Mouse (Mus musculus): ENCODE measurements around the gene Gm49366.
"Not testable (repeated sequence)": the region's sequence is repeated elsewhere in the genome, so short reads cannot be mapped to it uniquely, and the experiment has no call there.

Gm49366 gene

DNA sequence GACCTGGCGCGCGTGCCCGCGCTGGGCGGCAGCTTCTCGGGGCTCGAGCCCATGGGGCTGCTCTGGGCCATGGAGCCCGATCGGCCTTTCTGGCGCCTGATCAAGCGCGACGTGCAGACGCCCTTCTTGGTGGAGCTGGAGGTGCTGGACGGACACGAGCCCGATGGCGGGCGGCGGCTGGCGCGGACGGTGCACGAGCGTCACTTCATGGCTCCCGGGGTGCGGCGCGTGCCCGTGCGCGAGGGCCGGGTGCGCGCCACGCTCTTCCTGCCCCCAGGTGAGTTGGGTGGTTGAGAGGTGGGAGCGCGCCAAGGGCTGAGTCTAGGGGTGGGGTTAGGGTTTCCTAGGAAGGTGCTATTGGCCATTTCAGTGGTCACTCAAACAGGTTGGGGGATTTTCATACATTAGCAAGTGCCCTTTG lies at the start of gene Gm49366:
Gm49366 (plus strand) TSS at position 245 of the 421 bp plus-strand sequence.
- DNase-seq (ENCODE audit: extremely low read depth, low read depth) = not testable (repeated sequence)

DNA sequence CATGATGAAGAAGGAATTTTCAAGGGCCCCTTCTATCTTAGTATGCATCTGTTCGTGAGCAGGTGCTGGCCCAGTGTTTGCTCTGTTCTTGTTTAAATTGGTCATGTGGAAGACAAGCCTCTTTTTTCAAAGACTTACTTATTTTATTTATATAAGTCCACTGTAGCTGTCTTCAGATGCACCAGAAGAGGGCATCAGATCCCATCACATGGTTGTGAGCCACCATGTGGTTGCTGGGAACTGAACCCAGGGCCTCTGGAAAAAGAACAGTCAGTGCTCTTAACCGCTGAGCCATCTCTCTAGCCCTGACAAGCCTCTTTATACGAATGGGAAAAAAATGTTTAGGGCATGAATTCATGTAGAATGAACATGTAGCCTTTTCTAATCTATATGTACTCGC lies 49.4 kb upstream of the Gm49366 start:
- no peak for DNase-seq (ENCODE audit: extremely low read depth, low read depth)

DNA sequence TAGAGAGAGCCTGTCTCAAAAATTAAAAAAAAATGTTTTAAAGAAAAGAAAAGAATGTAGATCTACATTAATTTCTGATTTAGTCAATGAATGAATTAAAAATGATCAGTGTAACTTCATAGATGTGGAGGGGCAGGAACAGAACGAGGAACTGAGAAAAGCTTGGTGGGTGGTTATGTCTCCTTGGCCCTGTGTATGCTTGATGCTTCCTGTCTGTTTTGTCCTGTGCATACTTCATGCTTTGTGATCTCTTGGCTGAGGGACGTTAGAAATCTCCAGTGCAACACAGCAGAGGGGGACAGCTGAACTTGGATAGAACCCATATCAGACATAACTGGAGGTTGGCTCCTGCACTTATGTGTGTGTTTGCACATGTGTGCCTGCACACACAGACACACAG lies 41.5 kb upstream of the Gm49366 start:
- no peak for DNase-seq (ENCODE audit: extremely low read depth, low read depth)

DNA sequence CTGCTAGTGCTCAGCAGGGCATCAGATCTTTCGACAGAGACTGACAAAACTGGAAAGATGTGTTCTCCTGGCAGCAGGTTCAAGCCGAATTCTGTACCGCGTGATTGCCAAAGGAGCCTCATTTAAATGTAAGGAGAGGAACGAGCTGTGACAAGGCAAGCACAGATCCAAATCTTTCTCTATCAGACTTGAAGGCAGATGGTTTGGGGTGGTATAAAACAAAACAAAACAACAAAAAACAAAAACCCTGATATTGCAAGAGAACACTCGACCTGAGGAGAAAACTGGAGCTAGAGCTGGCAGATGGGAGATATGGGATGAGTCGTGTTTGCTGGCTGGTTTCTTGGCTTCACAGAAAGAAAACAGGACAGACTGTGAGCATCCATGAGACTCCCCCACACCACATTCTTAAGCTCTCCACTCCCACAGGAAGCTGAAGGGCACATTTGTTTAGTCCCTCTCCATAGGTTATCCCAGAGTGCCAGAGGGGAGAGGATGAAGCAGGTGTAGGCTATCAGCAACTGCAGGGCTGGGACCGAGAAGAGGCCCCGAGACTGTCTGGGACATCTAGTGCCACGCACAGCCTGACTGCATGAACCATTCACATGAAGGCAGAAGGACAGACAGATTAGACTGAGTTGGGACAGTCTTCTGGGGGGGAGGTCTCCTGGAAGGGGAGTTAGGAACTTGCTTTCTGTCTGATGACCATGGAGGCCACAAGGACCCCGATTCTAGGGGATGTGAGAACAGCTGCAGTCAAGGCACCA lies 40.2 kb upstream of the Gm49366 start:
- no peak for DNase-seq (ENCODE audit: extremely low read depth, low read depth)

DNA sequence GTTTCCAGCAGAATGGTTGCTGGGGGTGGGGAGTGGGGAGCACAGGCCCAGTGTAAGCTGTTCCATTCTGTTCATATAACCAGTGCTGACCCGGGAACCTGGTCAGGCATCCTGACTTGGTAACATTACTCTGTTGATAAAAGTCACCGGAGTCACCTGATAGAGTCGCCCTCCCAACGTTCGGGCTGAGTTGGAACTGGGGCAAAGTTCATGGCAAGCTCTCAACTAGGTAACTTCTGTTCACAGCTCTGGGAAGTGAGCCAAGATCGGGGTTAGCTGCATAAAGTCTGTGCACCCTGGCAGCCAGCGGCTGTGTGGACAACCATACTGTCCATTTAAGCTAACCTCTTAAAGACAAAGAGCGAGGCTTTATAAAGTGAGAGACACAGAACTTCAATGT lies 39.5 kb upstream of the Gm49366 start:
- not testable (repeated sequence) for DNase-seq (ENCODE audit: extremely low read depth, low read depth)

DNA sequence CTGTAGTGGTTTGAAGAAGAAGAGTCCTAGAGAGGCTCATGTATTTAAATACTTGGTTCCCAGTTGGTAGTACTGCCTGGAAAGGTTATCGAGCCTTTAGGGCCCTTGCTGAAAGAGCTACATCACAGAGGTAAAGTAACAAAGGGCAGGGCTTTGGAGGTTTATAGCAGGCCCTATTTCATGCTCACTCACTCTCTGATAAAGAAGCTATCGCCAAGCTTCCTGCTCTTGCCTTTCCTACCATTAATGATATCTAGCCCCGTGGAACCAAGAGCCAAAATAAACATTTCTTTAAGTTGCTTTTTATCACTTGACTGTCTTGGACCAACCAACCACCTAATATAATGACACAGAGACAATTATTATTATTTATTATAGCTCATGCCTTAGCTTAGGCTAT lies 38.3 kb upstream of the Gm49366 start:
- peak; percentile 56 for DNase-seq (ENCODE audit: extremely low read depth, low read depth)

DNA sequence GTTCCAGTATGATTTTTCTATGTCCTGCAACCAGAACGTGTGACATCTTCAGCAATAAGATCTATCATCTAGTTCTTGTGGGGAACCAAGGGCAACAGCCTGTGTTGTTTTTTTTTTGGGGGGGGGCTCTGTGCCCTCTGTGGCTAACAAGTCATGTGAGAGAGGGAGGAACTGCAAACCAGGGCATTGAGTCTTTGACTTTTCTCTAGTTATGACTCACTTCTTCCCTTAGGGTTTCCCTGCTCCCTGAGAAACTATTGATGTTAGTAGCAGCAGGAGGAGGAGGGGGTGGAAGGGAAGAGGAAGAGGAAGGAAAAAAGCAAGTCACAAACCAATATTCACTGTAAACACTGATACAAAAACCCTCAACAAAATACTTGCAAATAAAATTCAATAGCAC lies 34.9 kb upstream of the Gm49366 start:
- no peak for DNase-seq (ENCODE audit: extremely low read depth, low read depth)

DNA sequence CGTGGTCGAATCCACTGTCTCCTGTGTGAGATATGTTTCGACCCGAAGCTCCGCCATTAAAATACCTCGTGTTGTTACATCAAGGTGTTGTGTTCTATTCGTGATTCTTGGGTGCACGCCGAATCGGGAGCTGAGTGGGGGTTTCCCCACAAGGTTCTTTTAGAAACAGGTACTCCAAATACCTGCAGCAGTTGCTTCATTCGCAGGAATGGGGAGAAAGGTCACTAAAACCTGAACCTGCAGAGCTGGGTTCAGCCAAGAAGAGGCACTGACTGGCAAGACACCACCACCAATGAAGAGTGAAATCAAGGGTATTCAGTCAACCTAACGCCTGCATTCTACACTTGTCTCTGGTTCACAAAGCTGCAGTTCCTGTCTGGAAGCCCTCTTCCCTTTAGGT lies 30.5 kb upstream of the Gm49366 start:
- DNase-seq (ENCODE audit: extremely low read depth, low read depth) = no peak

DNA sequence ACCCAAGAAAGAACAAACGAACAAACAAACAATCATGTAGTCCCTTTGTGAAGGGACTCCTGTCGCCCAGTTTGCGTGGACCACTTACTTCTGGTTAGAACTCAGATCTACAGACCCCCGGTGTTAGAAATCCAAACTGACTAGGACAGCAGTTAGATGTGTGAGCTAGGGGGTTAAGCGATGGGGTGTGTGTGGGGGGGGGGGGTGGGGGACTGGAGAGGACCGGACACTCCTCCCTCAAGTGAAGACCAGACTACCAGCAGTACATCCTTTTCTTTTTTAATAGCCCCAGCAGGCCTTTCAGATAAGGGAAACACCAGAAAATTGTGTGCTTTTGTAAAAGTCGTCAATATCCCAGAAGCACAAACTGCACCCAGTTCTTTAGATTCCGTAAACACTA lies 30.0 kb upstream of the Gm49366 start:
- DNase-seq (ENCODE audit: extremely low read depth, low read depth) = no peak

DNA sequence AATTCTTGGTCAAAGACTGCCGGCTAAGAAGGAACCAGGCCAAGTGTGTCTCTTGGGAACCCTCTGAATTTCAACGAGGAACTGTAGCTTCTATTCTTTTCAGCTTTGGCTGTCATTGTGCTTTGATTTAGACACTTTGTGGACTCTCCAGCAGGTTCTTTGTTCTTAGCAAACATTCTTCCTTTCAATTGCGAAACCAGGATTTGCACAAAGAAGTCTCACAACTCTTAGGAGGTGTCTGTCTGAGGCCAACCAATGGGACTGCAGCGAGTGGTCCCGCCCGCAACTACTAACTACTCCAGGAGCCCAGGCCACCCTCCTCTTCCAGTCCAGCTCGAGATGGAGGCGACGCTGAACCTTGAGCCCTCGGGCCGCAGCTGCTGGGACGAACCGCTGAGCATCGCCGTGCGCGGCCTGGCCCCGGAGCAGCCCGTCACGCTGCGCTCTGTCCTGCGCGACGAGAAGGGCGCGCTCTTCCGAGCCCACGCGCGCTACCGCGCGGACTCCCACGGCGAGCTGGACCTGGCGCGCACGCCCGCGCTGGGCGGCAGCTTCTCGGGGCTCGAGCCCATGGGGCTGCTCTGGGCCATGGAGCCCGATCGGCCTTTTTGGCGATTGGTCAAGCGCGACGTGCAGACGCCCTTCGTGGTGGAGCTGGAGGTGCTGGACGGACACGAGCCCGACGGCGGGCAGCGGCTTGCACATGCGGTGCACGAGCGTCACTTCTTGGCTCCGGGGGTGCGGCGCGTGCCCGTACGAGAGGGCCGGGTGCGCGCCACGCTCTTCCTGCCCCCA lies 29.4 kb upstream of the Gm49366 start, which contains the start of gene Acot1:
Acot1 (plus strand) TSS at position 320 of the 795 bp plus-strand sequence.
- DNase-seq (ENCODE audit: extremely low read depth, low read depth) = not testable (repeated sequence)

DNA sequence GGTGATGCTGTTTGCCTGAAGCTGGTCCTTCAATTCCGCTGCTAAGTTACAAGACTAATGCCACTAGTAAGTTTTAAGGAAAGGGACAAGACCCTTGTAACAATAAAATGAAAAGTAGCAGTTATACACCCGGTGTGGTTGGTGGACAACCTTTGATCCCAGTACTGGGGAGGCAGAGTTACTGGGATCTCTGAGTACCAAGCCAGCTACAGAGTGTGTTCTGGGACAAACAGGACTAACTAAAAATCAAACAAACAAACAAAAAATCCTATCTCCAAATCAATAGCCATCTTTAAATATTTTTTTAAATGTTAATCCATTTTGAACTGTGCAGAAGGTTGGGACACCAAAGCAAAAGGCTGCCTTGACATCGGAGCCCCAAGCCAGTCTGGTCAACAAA lies 28.5 kb upstream of the Gm49366 start:
- DNase-seq (ENCODE audit: extremely low read depth, low read depth) = no peak

DNA sequence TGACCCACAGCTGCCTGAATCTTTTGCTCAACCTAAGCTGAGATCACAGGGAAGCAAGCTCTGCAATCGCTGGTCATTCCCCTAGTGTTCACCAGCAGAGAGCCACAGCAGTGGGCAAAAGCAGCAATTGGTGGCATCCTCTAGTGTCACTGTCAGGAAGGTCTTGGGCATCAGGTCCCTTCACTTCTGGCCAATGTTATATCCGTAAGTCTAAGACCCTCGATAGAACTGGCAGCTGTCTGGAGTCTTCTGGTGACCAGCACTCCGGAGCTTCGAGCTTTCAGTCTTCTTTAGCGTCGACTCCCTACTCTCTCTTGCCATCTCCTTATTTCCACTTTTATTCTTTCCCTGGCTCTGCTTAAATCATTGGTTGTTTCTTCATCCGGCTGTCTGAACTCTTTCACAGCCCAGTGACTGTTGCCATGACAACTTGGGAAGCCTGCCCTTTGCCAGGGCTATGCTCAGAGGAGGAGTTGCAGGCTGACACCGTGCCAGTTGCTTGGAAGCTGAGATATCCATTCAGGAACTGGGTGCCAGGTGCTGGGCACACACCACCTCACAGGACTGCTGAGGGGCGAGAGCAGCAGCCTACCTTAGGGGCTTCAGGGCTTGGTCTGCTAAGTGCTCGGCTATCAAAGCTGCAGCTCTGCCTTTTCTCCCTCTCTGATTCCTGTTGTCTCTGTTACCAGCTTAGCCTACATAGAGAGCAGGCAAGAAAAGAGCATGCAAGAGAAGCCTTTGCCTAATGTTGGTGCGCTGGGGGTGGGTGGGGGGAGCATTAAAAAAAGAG lies 27.3 kb upstream of the Gm49366 start:
- DNase-seq (ENCODE audit: extremely low read depth, low read depth) = no peak

DNA sequence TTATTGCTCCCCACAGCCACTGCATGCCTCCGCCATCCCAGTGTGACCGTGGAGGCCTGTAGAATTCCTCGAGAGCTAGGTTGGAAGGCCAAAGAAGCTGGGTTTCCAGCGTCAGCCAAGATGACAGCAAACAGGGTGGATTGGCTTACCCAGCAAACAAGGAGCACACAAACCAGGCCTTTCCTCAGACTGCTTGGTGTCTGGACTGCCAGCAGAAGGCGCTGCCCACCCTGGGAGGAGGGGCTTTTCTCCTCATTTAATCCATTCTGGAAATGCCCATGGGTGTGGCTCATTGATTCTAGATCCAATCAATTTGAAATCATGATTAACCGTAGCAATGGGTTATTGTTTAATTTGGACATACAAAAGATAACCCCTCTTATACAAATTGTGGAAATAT lies 25.6 kb upstream of the Gm49366 start:
- no peak for DNase-seq (ENCODE audit: extremely low read depth, low read depth)

DNA sequence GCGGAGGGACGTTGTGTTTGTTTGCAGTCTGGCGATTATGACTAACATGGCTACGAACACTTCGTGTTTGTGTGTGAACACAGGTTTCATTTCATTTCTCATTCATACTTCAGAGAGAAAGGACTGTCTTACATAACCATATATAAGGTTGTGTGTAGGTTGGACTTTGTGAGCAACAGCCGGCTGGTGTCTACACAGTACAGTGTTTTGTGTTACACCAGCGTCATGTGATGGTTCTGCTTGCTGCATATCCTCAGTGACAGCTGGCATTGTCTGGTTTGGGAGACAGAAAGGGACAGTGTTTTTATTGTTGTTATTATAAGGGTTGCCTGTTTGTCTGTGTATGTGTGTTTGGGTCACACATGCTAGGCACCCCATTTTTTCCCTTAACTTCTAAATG lies 25.0 kb upstream of the Gm49366 start:
- DNase-seq (ENCODE audit: extremely low read depth, low read depth) = no peak

DNA sequence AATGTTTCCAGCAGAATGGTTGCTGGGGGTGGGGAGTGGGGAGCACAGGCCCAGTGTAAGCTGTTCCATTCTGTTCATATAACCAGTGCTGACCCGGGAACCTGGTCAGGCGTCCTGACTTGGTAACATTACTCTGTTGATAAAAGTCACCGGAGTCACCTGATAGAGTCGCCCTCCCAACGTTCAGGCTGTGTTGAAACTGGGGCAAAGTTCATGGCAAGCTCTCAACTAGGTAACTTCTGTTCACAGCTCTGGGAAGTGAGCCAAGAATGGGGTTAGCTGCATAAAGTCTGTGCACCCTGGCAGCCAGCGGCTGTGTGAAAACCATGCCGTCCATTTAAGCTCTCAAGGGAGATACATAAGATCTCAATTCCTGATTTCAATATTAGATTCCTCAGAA lies 18.2 kb upstream of the Gm49366 start:
- peak; percentile 76 for DNase-seq (ENCODE audit: extremely low read depth, low read depth)

DNA sequence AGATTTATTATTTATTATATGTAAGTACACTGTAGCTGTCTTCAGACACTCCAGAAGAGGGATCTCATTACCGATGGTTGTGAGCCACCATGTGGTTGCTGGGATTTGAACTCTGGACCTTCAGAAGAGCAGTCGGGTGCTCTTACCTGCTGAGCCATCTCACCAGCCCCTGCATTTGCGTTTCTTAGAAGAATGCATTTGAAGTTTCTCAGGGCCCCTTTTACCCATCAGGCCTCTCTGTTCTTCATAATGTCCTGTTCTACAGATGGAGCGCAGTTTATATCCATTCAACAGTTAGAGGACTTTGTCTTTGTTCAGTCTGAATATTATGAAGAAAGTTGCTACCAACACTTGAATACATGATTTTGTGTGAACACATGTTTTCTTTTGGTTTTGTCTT lies 16.5 kb upstream of the Gm49366 start:
- DNase-seq (ENCODE audit: extremely low read depth, low read depth) = not testable (repeated sequence)

DNA sequence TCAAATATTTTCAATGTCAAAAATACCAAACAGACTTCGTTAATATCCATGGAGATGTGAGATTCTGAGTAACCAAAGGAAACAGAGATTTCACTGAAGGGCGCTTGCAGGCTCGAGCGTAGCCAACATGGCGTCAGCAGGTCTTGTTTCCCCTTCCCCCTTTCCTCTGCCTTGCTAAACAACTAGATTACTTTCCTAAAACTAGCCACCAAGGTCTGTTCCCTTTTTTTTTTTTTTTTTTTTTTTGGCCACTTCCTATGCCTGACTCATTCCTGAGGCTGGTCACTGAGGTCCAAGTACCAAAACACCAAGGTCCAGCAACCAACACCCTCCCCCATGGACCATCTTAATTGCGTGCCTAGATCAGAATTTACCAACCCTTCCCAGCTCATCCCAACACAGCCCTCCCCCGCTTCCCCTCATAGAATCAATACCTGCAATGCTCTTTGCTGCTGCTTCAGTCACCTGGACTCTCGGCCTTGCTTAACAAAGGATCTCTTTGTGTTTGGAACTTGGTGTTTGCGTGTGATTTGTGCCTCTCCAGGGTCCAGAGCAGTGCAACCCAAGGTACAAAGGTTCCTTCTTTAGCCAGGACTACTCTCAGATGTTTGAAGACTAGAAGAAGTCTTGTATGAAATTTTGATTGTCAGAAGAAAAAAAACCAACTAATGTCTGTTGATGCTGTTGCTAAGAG lies 15.5 kb upstream of the Gm49366 start:
- no peak for DNase-seq (ENCODE audit: extremely low read depth, low read depth)

DNA sequence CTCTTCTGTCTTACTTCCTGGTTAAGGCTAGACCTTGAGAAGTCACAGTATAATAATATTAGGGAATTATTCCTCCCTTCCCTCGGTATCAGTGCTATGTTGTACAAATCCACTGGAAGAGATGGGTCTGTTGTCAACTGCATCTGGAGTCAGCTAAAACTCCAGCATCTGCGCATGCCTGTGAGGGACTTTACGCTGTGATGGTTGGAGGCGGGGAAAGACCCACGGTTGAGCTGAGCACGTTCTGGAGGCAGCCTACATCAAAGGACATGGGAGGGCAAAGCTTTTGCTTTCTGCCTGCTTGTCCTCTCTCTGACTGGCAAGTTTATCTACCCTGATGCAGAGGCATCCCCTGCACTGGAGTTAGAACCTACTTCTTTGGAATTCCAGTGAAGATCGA lies 12.8 kb upstream of the Gm49366 start:
- no peak for DNase-seq (ENCODE audit: extremely low read depth, low read depth)

DNA sequence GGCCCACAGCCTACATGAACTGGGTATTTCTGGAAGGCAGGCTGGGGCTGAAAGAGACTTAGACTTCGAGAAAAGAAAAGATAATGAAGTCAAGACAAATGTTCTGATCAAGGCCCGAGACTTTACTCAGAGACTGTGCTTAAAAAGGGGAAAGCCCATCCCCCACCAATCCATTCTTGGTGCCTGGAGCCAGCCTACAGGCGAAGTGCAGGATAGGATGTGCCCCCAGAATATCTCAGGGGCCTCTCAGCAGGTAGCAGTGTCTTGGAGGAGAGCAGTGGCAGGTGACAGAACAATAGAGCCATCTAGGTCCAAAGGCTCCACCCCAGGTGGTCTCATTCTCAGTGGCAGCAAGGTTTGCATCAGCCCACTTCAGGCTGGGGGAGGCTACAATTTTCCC lies 10.4 kb upstream of the Gm49366 start:
- DNase-seq (ENCODE audit: extremely low read depth, low read depth) = not testable (repeated sequence)

DNA sequence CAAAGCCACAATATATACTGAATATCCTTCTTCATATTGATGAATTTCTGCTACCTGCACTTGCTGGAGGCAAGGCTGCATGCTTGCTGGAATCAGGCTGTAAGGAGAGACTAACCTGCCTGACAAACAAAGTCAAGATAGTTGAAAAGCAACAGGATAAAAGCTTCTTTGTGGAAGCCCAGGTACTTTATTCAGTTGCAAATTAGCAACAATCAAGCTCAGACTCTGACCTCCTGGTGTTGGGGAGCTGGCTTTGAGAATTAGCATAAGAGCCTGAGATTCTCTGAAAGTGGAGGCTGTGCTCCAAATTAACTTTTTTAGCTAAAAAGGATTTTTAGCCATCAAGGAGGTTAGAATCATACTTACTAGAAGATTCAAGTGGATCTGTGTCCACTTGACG lies 9.7 kb upstream of the Gm49366 start:
- not testable (repeated sequence) for DNase-seq (ENCODE audit: extremely low read depth, low read depth)

DNA sequence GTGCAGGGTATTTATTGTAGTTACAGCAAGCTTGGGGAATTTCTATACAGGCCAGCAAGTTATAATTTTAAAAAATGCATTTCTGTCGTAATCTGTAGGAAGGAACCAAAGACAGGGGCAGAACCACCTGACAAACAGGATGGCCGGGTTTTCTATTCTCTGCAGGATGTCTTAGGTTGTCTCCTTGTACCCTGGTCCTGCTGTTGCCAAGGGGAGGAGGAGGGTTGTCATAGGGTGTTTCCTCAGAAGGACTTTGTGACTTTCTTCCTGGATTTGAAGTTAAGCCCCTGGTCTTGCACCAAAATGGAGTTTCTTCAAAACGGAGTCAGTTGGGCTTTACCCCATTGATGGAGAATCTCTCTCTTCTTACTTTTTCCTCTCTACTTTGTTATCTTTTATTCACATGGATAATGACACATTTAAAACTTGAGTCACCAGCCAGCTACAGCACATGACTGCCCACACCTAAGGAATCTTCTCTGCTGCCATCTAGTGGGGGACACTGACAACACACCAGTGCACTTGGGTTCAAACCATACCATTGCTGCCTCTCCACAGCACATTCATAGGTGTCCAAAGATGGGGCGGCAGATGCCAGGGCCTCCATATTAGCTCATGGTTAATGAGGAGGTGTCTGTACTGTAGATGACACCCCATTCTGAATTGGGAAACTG lies 7.9 kb upstream of the Gm49366 start:
- DNase-seq (ENCODE audit: extremely low read depth, low read depth) = peak; percentile 72

Measured in MEL-GATA-1-ER (cell line).